Comparison of ENCODE assay signal across 10 mouse cellular contexts in the genomic region with DNA sequence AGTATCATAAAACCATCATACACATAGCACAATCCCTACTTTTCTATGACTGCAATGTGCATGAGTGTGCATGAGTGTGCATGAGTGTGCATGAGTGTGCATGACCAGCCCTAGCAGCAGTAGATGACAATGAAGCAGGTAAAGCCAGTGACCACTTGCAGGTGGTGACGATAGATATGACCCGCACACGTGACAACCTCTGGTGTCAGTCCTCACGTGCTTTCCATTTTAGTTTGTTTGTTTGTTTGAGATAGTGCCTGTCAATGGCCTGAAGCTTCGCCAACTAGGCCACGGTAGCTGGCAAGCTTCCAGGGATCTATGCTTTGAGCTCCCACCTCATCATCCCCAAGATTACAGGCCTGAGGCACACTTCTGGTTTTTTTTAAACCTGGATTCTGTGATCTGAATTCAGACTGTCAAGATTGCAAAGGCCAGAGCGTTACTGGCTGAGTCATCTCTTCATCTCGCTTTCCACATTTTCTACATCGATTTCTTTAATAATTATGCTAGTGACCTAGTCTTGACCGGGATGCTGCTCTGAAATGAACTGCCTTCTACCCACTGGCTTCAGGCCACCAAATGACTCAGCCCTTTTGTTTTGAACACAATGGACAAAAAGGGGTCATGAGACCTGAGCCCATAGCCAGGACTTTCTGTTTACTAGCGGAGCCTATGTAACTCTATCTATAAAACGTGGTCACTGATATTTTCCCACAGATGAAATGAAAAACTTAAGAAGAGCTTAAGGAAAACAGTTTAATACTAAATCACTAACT.
A peak's percentile ranks its signal among the peaks of the same experiment; 100 is the strongest.
DNase-seq lines count a peak whose midpoint lies in the region; ATAC-seq and TF ChIP-seq lines count a peak whose summit lies in the region.
"Had no signal": no experiment of that assay in that cellular context is flagged by ENCODE, and none has a peak within 500 bp of the region (broad histone marks: within the 10 kb centered on the region; RNA-seq: fewer than 3 reads in every experiment).

No protein-coding gene starts in this region.

- H3K4me3 ChIP-seq in hindbrain, embryonic 13.5 days: no peak overlapping the region
- no peak overlapping the region for H3K4me3 ChIP-seq in hindbrain, embryonic 12.5 days
- no peak overlapping the region for H3K4me3 ChIP-seq in stomach, embryonic 16.5 days (replicated peaks; ENCODE audit: low read length)
- H3K4me3 ChIP-seq in stomach, postnatal 0 days (ENCODE audit: low read depth, low read length): no peak overlapping the region
- no peak overlapping the region for H3K4me3 ChIP-seq in kidney, embryonic 14.5 days (ENCODE audit: low read length)
- H3K4me3 ChIP-seq: erythroblast, embryonic 14.5 days; limb, embryonic 13.5 days had no signal

- ATAC-seq in hindbrain, embryonic 13.5 days (ENCODE audit: low FRiP score): peak; percentile 36; the same call in 1 of the 2 replicates
- ATAC-seq in hindbrain, embryonic 12.5 days (ENCODE audit: low FRiP score): no peak
- ATAC-seq in stomach, embryonic 16.5 days (ENCODE audit: insufficient read depth, low FRiP score): peak; percentile 40; the same call in 1 of the 2 replicates
- ATAC-seq in stomach, postnatal 0 days (ENCODE audit: low FRiP score, low TSS enrichment): no peak
- ATAC-seq in kidney, embryonic 14.5 days (ENCODE audit: low FRiP score, low TSS enrichment): no peak

- no peak overlapping the region for H3K4me2 ChIP-seq in hindbrain, embryonic 13.5 days
- no peak overlapping the region for H3K4me2 ChIP-seq in hindbrain, embryonic 12.5 days (replicated peaks)
- no peak overlapping the region for H3K4me2 ChIP-seq in stomach, embryonic 16.5 days (ENCODE audit: low read depth, low read length)
- no peak overlapping the region for H3K4me2 ChIP-seq in stomach, postnatal 0 days (replicated peaks; ENCODE audit: low read depth)
- H3K4me2 ChIP-seq in kidney, embryonic 14.5 days (replicated peaks; ENCODE audit: low read depth, low read length): no peak overlapping the region
- H3K4me2 ChIP-seq: limb, embryonic 13.5 days had no signal

- H3K36me3 ChIP-seq in hindbrain, embryonic 13.5 days: no peaks in the 10 kb centered on the region
- no peaks in the 10 kb centered on the region for H3K36me3 ChIP-seq in hindbrain, embryonic 12.5 days
- H3K36me3 ChIP-seq in stomach, embryonic 16.5 days (ENCODE audit: control insufficient read depth, insufficient read depth, low read length): no peaks in the 10 kb centered on the region
- no peaks in the 10 kb centered on the region for H3K36me3 ChIP-seq in stomach, postnatal 0 days (ENCODE audit: control insufficient read depth, insufficient read depth, low read length)
- no peaks in the 10 kb centered on the region for H3K36me3 ChIP-seq in kidney, embryonic 14.5 days (ENCODE audit: control insufficient read depth, insufficient read depth, low read length)
- H3K36me3 ChIP-seq: limb, embryonic 13.5 days had no signal

- TF ChIP-seq EP300 in stomach, postnatal 0 days (optimal IDR thresholded peaks at IDR 0.05): no peak

- DNase-seq in stomach, postnatal 0 days (ENCODE audit: low spot score): no peak
- peak; percentile 40 for DNase-seq in heart, adult 8-10 months (ENCODE audit: low spot score)
- no peak for DNase-seq in thymus, adult 18-20 months
- DNase-seq: kidney, adult 11 months had no signal

- TF ChIP-seq CTCF in stomach, postnatal 0 days (IDR thresholded peaks at IDR 0.05; ENCODE audit: low read depth): no peak

- 72% methylated on average over 12 of the region's 12 CpGs for WGBS in hindbrain, embryonic 13.5 days
- WGBS in hindbrain, embryonic 12.5 days: 85% methylated on average over 12 of the region's 12 CpGs
- 64% methylated on average over 12 of the region's 12 CpGs for WGBS in stomach, embryonic 16.5 days
- WGBS in stomach, postnatal 0 days: 61% methylated on average over 12 of the region's 12 CpGs
- WGBS in kidney, embryonic 14.5 days: 84% methylated on average over 12 of the region's 12 CpGs

- H3K9me3 ChIP-seq in hindbrain, embryonic 13.5 days: no peaks in the 10 kb centered on the region
- H3K9me3 ChIP-seq in hindbrain, embryonic 12.5 days (replicated peaks): no peaks in the 10 kb centered on the region
- H3K9me3 ChIP-seq in stomach, embryonic 16.5 days (replicated peaks; ENCODE audit: control insufficient read depth, low read length): no peaks in the 10 kb centered on the region
- no peaks in the 10 kb centered on the region for H3K9me3 ChIP-seq in stomach, postnatal 0 days (ENCODE audit: control insufficient read depth, low read length)
- no peaks in the 10 kb centered on the region for H3K9me3 ChIP-seq in kidney, embryonic 14.5 days (ENCODE audit: control insufficient read depth, low read length)
- H3K9me3 ChIP-seq: limb, embryonic 13.5 days had no signal

- no peak overlapping the region for H3K9ac ChIP-seq in hindbrain, embryonic 13.5 days
- no peak overlapping the region for H3K9ac ChIP-seq in hindbrain, embryonic 12.5 days
- H3K9ac ChIP-seq in stomach, embryonic 16.5 days (ENCODE audit: low read length): no peak overlapping the region
- H3K9ac ChIP-seq in stomach, postnatal 0 days (ENCODE audit: low read length): no peak overlapping the region
- H3K9ac ChIP-seq in kidney, embryonic 14.5 days (ENCODE audit: low read depth, low read length): no peak overlapping the region
- H3K9ac ChIP-seq: limb, embryonic 13.5 days had no signal

- H3K4me1 ChIP-seq in hindbrain, embryonic 13.5 days (replicated peaks): peaks cover 14% of the 10 kb centered on the region
- H3K4me1 ChIP-seq in hindbrain, embryonic 12.5 days: no peaks in the 10 kb centered on the region
- no peaks in the 10 kb centered on the region for H3K4me1 ChIP-seq in stomach, embryonic 16.5 days (ENCODE audit: control insufficient read depth, insufficient read depth, low read length)
- no peaks in the 10 kb centered on the region for H3K4me1 ChIP-seq in stomach, postnatal 0 days (replicated peaks; ENCODE audit: control insufficient read depth, insufficient read depth)
- H3K4me1 ChIP-seq in kidney, embryonic 14.5 days (ENCODE audit: control insufficient read depth, insufficient read depth, low read length): no peaks in the 10 kb centered on the region
- H3K4me1 ChIP-seq: limb, embryonic 13.5 days had no signal

- no peaks in the 10 kb centered on the region for H3K27me3 ChIP-seq in hindbrain, embryonic 13.5 days
- no peaks in the 10 kb centered on the region for H3K27me3 ChIP-seq in hindbrain, embryonic 12.5 days
- H3K27me3 ChIP-seq in stomach, embryonic 16.5 days (ENCODE audit: control insufficient read depth, insufficient read depth, low read length): no peaks in the 10 kb centered on the region
- H3K27me3 ChIP-seq in stomach, postnatal 0 days (ENCODE audit: control insufficient read depth, insufficient read depth, low read length): no peaks in the 10 kb centered on the region
- no peaks in the 10 kb centered on the region for H3K27me3 ChIP-seq in kidney, embryonic 14.5 days (ENCODE audit: control insufficient read depth, insufficient read depth, low read length)
- H3K27me3 ChIP-seq: limb, embryonic 13.5 days had no signal

- H3K27ac ChIP-seq in hindbrain, embryonic 13.5 days: no peak overlapping the region
- no peak overlapping the region for H3K27ac ChIP-seq in hindbrain, embryonic 12.5 days
- no peak overlapping the region for H3K27ac ChIP-seq in stomach, embryonic 16.5 days (ENCODE audit: low read length)
- H3K27ac ChIP-seq in stomach, postnatal 0 days (replicated peaks): no peak overlapping the region
- no peak overlapping the region for H3K27ac ChIP-seq in kidney, embryonic 14.5 days (ENCODE audit: low read depth, low read length)
- H3K27ac ChIP-seq: limb, embryonic 13.5 days had no signal

Comparison
In these comparisons a context has a peak if more than half of its experiments do, and no peak if none do; other contexts are left out.
1. ATAC-seq: peak in hindbrain, embryonic 13.5 days (single experiment) and stomach, embryonic 16.5 days (single experiment); none in hindbrain, embryonic 12.5 days (single experiment), stomach, postnatal 0 days (single experiment) and kidney, embryonic 14.5 days (single experiment).